Mouse (Mus musculus): ENCODE measurements around the gene Maats1.
"Not testable (repeated sequence)": the region's sequence is repeated elsewhere in the genome, so short reads cannot be mapped to it uniquely, and the experiment has no call there.

Maats1 gene

GRCm38 (mm10) chr16:38348217-38348761 lies 6.3 kb upstream of the Maats1 start:
- DNase-seq (ENCODE audit: low spot score): no peak

GRCm38 (mm10) chr16:38347588-38347987 lies 5.6 kb upstream of the Maats1 start:
- DNase-seq (ENCODE audit: low spot score): no peak

- DNase-seq (ENCODE audit: low spot score): peak; percentile 85
These were observed 4.8 kb upstream of the Maats1 start, which contains the start of the genes Cox17 and Gm21987 for GRCm38 (mm10) chr16:38346529-38347325. TSS of gene Cox17 (plus strand) at chr16:38346991. TSS of gene Gm21987 (plus strand) at chr16:38347040.

GRCm38 (mm10) chr16:38344941-38345725 lies 3.2 kb upstream of the Maats1 start:
- no peak for DNase-seq (ENCODE audit: low spot score)

GRCm38 (mm10) chr16:38338077-38338476 lies 3.9 kb downstream of the Maats1 start:
- DNase-seq (ENCODE audit: low spot score): not testable (repeated sequence)

- no peak for DNase-seq (ENCODE audit: low spot score)
These were observed 7.5 kb downstream of the Maats1 start for GRCm38 (mm10) chr16:38334431-38334830.

GRCm38 (mm10) chr16:38329340-38329739 lies 12.6 kb downstream of the Maats1 start:
- no peak for DNase-seq (ENCODE audit: low spot score)

GRCm38 (mm10) chr16:38326778-38327397 lies 15.1 kb downstream of the Maats1 start:
- no peak for DNase-seq (ENCODE audit: low spot score)

- DNase-seq (ENCODE audit: low spot score): no peak
These were observed 17.6 kb downstream of the Maats1 start for GRCm38 (mm10) chr16:38324311-38324710.

- peak; percentile 13 for DNase-seq (ENCODE audit: low spot score)
These were observed 20.4 kb downstream of the Maats1 start for GRCm38 (mm10) chr16:38321452-38321935.

- DNase-seq (ENCODE audit: low spot score): no peak
These were observed 22.9 kb downstream of the Maats1 start for GRCm38 (mm10) chr16:38319087-38319486.

- DNase-seq (ENCODE audit: low spot score): no peak
These were observed 23.5 kb downstream of the Maats1 start for GRCm38 (mm10) chr16:38318492-38318891.

GRCm38 (mm10) chr16:38308195-38308594 lies 33.7 kb downstream of the Maats1 start:
- DNase-seq (ENCODE audit: low spot score): no peak

GRCm38 (mm10) chr16:38307651-38308050 lies 34.3 kb downstream of the Maats1 start:
- no peak for DNase-seq (ENCODE audit: low spot score)

- DNase-seq (ENCODE audit: low spot score): no peak
These were observed 34.7 kb downstream of the Maats1 start for GRCm38 (mm10) chr16:38307221-38307605.

- no peak for DNase-seq (ENCODE audit: low spot score)
These were observed 35.2 kb downstream of the Maats1 start for GRCm38 (mm10) chr16:38306571-38307220.

GRCm38 (mm10) chr16:38304460-38305194 lies 37.3 kb downstream of the Maats1 start:
- peak; percentile 47 for DNase-seq (ENCODE audit: low spot score)

- no peak for DNase-seq (ENCODE audit: low spot score)
These were observed 39.6 kb downstream of the Maats1 start for GRCm38 (mm10) chr16:38302367-38302766.

- DNase-seq (ENCODE audit: low spot score): no peak
These were observed 43.5 kb downstream of the Maats1 start for GRCm38 (mm10) chr16:38298410-38298809.

- peak; percentile 18 for DNase-seq (ENCODE audit: low spot score)
These were observed 46.5 kb downstream of the Maats1 start for GRCm38 (mm10) chr16:38295349-38295930.
